Comparison of ENCODE assay signal across 25 mouse cellular contexts in the genomic region with DNA sequence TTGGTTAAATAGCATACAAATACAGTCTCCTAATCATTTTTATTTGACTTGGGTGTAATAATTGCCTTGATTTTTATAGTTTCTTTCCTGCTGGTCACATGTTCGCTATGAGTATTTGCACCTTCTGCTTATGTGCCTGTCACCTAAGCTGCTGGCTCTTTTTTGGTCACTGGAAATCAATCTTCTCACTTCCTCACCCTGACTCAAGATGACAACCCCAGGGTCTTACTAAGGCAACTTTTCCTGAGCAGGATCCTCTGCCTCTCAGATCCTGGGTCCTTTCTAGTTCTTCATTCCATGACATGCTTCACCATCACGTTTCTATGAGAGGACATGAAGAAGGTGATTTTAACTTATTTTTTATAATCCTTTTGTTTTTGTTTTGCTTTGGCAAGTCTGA.
A peak's percentile ranks its signal among the peaks of the same experiment; 100 is the strongest.
DNase-seq lines count a peak whose midpoint lies in the region; ATAC-seq and TF ChIP-seq lines count a peak whose summit lies in the region.
"Had no signal": no experiment of that assay in that cellular context is flagged by ENCODE, and none has a peak within 500 bp of the region (broad histone marks: within the 10 kb centered on the region; RNA-seq: fewer than 3 reads in every experiment).

No protein-coding gene starts in this region.

- TF ChIP-seq CTCF in kidney, adult 2 months (conservative IDR thresholded peaks at IDR 0.05; ENCODE audit: insufficient read depth, insufficient read length, low read depth, low read length), result no peak

- no peaks in the 10 kb centered on the region for H3K9me3 ChIP-seq in limb, embryonic 13.5 days
- no peaks in the 10 kb centered on the region for H3K9me3 ChIP-seq in hindbrain, embryonic 12.5 days (replicated peaks)
- H3K9me3 ChIP-seq: embryonic facial prominence, embryonic 12.5 days; forebrain, embryonic 12.5 days; forebrain, embryonic 15.5 days; G1E; heart, embryonic 13.5 days; hindbrain, embryonic 15.5 days had no signal

- H3K27ac ChIP-seq in kidney, adult 2 months (ENCODE audit: insufficient read depth, low read depth, low read length), result peak overlapping the region; percentile 31
- H3K27ac ChIP-seq in brown adipose tissue, adult 24 weeks (replicated peaks; ENCODE audit: low read depth, low read length), result peak overlapping the region; percentile 23; the same call in 1 of the 2 replicates
- peak overlapping the region; percentile 39; the same call in 1 of the 2 replicates for H3K27ac ChIP-seq in limb, embryonic 13.5 days
- H3K27ac ChIP-seq in hindbrain, embryonic 12.5 days, result no peak overlapping the region
- H3K27ac ChIP-seq: embryonic facial prominence, embryonic 12.5 days; forebrain, embryonic 12.5 days; forebrain, embryonic 15.5 days; heart, embryonic 13.5 days; hindbrain, embryonic 15.5 days had no signal

- H3K27me3 ChIP-seq in kidney, adult 2 months (replicated peaks; ENCODE audit: control insufficient read depth, insufficient read depth, low read length), result no peaks in the 10 kb centered on the region
- no peaks in the 10 kb centered on the region for H3K27me3 ChIP-seq in limb, embryonic 13.5 days
- no peaks in the 10 kb centered on the region for H3K27me3 ChIP-seq in hindbrain, embryonic 12.5 days
- H3K27me3 ChIP-seq: embryonic facial prominence, embryonic 12.5 days; forebrain, embryonic 12.5 days; forebrain, embryonic 15.5 days; heart, embryonic 13.5 days; hindbrain, embryonic 15.5 days; Patski had no signal

- H3K4me2 ChIP-seq in limb, embryonic 13.5 days (replicated peaks), result no peak overlapping the region
- no peak overlapping the region for H3K4me2 ChIP-seq in hindbrain, embryonic 12.5 days (replicated peaks)
- H3K4me2 ChIP-seq: embryonic facial prominence, embryonic 12.5 days; forebrain, embryonic 12.5 days; forebrain, embryonic 15.5 days; heart, embryonic 13.5 days; hindbrain, embryonic 15.5 days had no signal

- H3K4me3 ChIP-seq in kidney, adult 2 months (ENCODE audit: insufficient read depth, low read depth, low read length), result no peak overlapping the region
- no peak overlapping the region for H3K4me3 ChIP-seq in brown adipose tissue, adult 24 weeks (ENCODE audit: insufficient read depth, low read depth, low read length)
- no peak overlapping the region for H3K4me3 ChIP-seq in limb, embryonic 13.5 days
- no peak overlapping the region for H3K4me3 ChIP-seq in hindbrain, embryonic 12.5 days
- H3K4me3 ChIP-seq: embryonic facial prominence, embryonic 12.5 days; erythroblast, embryonic 14.5 days; forebrain, embryonic 12.5 days; forebrain, embryonic 15.5 days; heart, embryonic 13.5 days; hindbrain, embryonic 15.5 days had no signal

- ATAC-seq in limb, embryonic 13.5 days (ENCODE audit: low FRiP score, low read depth), result no peak
- no peak for ATAC-seq in hindbrain, embryonic 12.5 days (ENCODE audit: low FRiP score)
- ATAC-seq: forebrain, embryonic 15.5 days; intestine, embryonic 16.5 days; Patski had no signal

- no peaks in the 10 kb centered on the region for H3K4me1 ChIP-seq in kidney, adult 2 months (ENCODE audit: control insufficient read depth, insufficient read depth, low read length)
- H3K4me1 ChIP-seq in brown adipose tissue, adult 24 weeks (ENCODE audit: control insufficient read depth, insufficient read depth, insufficient read length, low read length), result no peaks in the 10 kb centered on the region
- peaks cover 8% of the 10 kb centered on the region for H3K4me1 ChIP-seq in limb, embryonic 13.5 days
- no peaks in the 10 kb centered on the region for H3K4me1 ChIP-seq in hindbrain, embryonic 12.5 days
- H3K4me1 ChIP-seq: forebrain, embryonic 12.5 days; forebrain, embryonic 15.5 days; heart, embryonic 13.5 days; hindbrain, embryonic 15.5 days had no signal

- 48% methylated on average over 2 of the region's 2 CpGs for WGBS in kidney, adult 2 months
- 46% methylated on average over 2 of the region's 2 CpGs for WGBS in limb, embryonic 13.5 days
- 73% methylated on average over 2 of the region's 2 CpGs for WGBS in hindbrain, embryonic 12.5 days

- H3K9ac ChIP-seq in limb, embryonic 13.5 days, result no peak overlapping the region
- H3K9ac ChIP-seq in hindbrain, embryonic 12.5 days, result no peak overlapping the region
- H3K9ac ChIP-seq: embryonic facial prominence, embryonic 12.5 days; forebrain, embryonic 12.5 days; forebrain, embryonic 15.5 days; heart, embryonic 13.5 days; hindbrain, embryonic 15.5 days had no signal

- peak; percentile 67 for DNase-seq in heart, adult 11 months
- no peak for DNase-seq in heart, adult 8-10 months (ENCODE audit: low spot score)
- DNase-seq in kidney, adult 2 months, result no peak
- DNase-seq in kidney, adult 11 months, result no peak
- no peak for DNase-seq in cerebellum, postnatal 14 days
- DNase-seq: adrenal gland, postnatal 10 days; cerebellum, adult 11-12 months; cerebellum, adult 8-10 months; cerebellum, postnatal 10 days; gastrocnemius, postnatal 25 days; heart, postnatal 14 days; heart, postnatal 4 days; kidney, adult 8-10 months had no signal

- H3K36me3 ChIP-seq in kidney, adult 2 months (ENCODE audit: control insufficient read depth, insufficient read depth, low read length), result no peaks in the 10 kb centered on the region
- no peaks in the 10 kb centered on the region for H3K36me3 ChIP-seq in limb, embryonic 13.5 days
- no peaks in the 10 kb centered on the region for H3K36me3 ChIP-seq in hindbrain, embryonic 12.5 days
- H3K36me3 ChIP-seq: embryonic facial prominence, embryonic 12.5 days; forebrain, embryonic 12.5 days; forebrain, embryonic 15.5 days; G1E; heart, embryonic 13.5 days; hindbrain, embryonic 15.5 days had no signal

- no peak for TF ChIP-seq POLR2A in kidney, adult 2 months (IDR thresholded peaks at IDR 0.05; ENCODE audit: low read depth, low read length)
